Mouse (Mus musculus) liver, postnatal 0 days (tissue): Measurements from ENCODE around the gene Chd2.

ENCODE experiments used
- CTCF ChIP-seq: sonication (generic); IDR thresholded peaks from 2 replicates; pipeline ENCODE4 v1.5.1; 2016; ENCODE audit warnings: antibody characterized with exemption, low read depth
- EP300 ChIP-seq: IDR thresholded peaks from 2 replicates; pipeline ENCODE4 v1.6.1; 2016; ENCODE audit warnings: antibody characterized with exemption, low read depth, mild to moderate bottlenecking

- TF ChIP-seq CTCF = no peak
- no peak for TF ChIP-seq EP300
Measured at GRCm38 (mm10) chr7:73556688-73557667, 15.3 kb upstream of the Chd2 start.
